Mouse (Mus musculus) c-Kit-positive CD71-positive TER-119-positive erythroid progenitor cells, embryonic 14.5 days (primary cell): Measurements from ENCODE around the gene Bcdin3d.
A peak's percentile ranks its signal among the peaks of the same experiment; 100 is the strongest.

Source experiments
- DNase-seq: peaks from one replicate; pipeline ENCODE4 v3.0.0-alpha.2; 2013; ENCODE audit warnings: low spot score

Gene Bcdin3d

GRCm38 (mm10) chr15:99474576-99474926 lies at the start of gene Bcdin3d:
Bcdin3d (minus strand) TSS chr15:99474730.
- peak; percentile 74 for DNase-seq

- DNase-seq: no peak
Observed at GRCm38 (mm10) chr15:99520306-99520705, 45.8 kb upstream of the Bcdin3d start.

GRCm38 (mm10) chr15:99519626-99520025 lies 45.1 kb upstream of the Bcdin3d start:
- no peak for DNase-seq

- DNase-seq: no peak
Observed at GRCm38 (mm10) chr15:99517715-99518114, 43.2 kb upstream of the Bcdin3d start.

GRCm38 (mm10) chr15:99516715-99517114 lies 42.2 kb upstream of the Bcdin3d start:
- no peak for DNase-seq

GRCm38 (mm10) chr15:99511797-99512525 lies 37.4 kb upstream of the Bcdin3d start:
- DNase-seq: no peak

- DNase-seq: no peak
Observed at GRCm38 (mm10) chr15:99510621-99511020, 36.1 kb upstream of the Bcdin3d start.

- DNase-seq: no peak
Observed at GRCm38 (mm10) chr15:99509840-99510239, 35.3 kb upstream of the Bcdin3d start.

- no peak for DNase-seq
Observed at GRCm38 (mm10) chr15:99505324-99506095, 31.0 kb upstream of the Bcdin3d start.

GRCm38 (mm10) chr15:99503256-99503655 lies 28.7 kb upstream of the Bcdin3d start:
- DNase-seq: no peak

- no peak for DNase-seq
Observed at GRCm38 (mm10) chr15:99502311-99502831, 27.8 kb upstream of the Bcdin3d start.

GRCm38 (mm10) chr15:99501292-99502260 lies 27.0 kb upstream of the Bcdin3d start:
- no peak for DNase-seq

GRCm38 (mm10) chr15:99500320-99500719 lies 25.8 kb upstream of the Bcdin3d start:
- DNase-seq: no peak

- DNase-seq: no peak
Observed at GRCm38 (mm10) chr15:99499726-99500125, 25.2 kb upstream of the Bcdin3d start.

- no peak for DNase-seq
Observed at GRCm38 (mm10) chr15:99498781-99499180, 24.3 kb upstream of the Bcdin3d start.

GRCm38 (mm10) chr15:99498356-99498755 lies 23.8 kb upstream of the Bcdin3d start:
- no peak for DNase-seq

GRCm38 (mm10) chr15:99497527-99498242 lies 23.2 kb upstream of the Bcdin3d start:
- no peak for DNase-seq

GRCm38 (mm10) chr15:99497061-99497460 lies 22.5 kb upstream of the Bcdin3d start:
- DNase-seq: peak; percentile 36

GRCm38 (mm10) chr15:99484745-99485144 lies 10.2 kb upstream of the Bcdin3d start:
- DNase-seq: no peak

GRCm38 (mm10) chr15:99475814-99476213 lies 1.3 kb upstream of the Bcdin3d start:
- DNase-seq: no peak
